Mouse (Mus musculus) 3134 (cell line): ENCODE measurements around the gene Apobr.

Experiments
- DNase-seq: peaks from one replicate; pipeline ENCODE4 v3.0.0-alpha.2; 2011; ENCODE audit warnings: low spot score; ENCODE audit not compliant: insufficient read length; ENCODE audit errors: extremely low read depth

Gene Apobr

DNA sequence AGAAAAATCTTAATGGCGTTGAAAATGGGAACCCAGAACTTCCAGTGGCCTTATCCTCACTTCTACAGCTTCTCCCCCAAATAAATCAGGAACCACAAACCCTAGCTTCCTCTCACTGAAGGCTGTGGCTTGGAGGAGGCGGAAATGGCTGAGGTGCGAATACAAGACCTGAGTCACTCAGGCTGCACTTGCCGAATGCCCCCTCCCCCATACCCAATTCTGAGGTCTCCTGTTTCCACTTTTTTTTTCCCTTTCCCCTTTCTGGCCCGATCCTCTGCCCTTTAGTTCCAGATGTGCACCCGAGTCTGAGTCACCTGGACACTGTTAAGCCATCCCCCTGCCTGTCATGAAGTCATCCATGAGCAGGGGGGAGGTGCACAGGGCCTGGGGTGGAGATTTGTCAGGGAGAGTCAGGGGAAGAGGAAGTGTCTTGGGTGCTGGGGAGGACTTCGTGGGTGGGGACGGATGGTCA is at the start of gene Apobr:
Gene Apobr (plus strand): TSS at position 437 of the 472 bp plus-strand sequence.
- no peak for DNase-seq

DNA sequence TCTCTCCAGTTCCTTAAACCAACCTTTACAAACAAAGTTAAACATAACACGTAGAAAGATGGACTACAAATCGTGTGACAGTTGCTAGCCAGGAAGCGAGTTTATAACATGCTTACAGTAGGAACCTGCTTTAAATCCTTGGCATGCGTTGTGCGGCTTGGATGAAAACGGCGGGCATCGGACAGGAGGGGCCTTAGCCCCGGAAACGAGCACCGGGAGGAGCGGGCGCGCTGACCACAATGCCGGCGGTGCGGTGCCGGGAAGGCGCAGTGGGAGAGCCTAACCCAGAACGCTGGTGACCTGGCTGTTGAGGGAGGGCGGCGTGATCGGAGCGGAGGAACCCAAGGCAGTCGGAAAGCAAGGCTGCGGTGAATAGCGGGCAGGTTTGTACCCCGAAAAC is 49.0 kb upstream of the Apobr start:
- no peak for DNase-seq

DNA sequence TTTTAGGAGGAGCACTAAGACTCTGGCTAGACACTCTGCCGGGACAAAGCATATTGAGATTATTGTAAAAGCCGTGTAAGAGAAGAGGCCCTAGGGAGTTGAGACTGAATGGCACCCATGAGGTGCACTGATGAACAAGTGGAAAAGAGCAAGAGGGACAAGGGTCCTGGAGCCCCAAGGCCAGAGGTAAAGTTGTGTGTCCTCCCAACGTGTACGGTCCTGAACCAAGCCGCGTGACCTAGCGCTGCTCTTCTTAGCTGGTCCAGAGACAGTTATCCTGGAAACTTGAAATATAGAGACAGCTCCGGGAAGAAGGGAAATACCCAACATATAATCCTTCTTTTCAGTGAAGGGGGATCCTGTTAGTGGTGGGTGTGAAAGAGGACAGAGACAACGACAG is 48.3 kb upstream of the Apobr start:
- no peak for DNase-seq

DNA sequence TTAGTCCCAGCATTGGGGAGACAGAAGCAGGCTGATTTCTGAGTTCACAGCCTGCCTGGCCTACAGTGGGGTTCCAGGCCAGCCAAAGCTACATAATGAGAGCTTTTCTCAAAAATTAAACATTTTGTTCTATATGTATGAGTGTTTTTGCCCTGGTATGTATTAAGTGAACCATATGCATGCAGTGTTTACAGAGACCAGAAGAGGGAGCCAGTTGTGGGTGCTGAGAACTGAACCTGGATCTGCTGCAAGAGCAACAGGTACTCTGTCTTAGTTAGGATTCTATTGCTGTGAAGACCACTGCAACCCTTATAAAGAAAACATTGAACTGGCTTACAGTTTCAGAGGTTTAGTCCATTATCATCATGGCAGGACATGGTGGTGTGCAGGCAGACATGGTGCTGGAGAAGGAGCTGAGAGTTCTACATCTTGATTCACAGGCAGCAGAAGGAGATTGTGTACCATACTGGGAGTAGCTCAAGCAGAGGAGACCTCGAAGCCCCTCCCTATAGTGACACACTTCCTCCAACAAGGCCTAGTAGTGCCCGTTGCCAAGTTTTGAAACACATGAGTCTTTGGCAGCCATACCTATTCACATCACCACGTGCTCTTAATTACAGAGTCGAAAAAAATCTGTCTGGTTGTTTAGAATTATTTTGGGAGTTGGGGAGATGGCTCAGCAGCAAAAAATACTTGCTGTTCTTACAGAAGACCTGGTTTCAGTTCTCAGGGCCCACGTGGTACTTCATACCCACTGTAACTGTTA is 46.7 kb upstream of the Apobr start:
- peak; percentile 23 for DNase-seq

DNA sequence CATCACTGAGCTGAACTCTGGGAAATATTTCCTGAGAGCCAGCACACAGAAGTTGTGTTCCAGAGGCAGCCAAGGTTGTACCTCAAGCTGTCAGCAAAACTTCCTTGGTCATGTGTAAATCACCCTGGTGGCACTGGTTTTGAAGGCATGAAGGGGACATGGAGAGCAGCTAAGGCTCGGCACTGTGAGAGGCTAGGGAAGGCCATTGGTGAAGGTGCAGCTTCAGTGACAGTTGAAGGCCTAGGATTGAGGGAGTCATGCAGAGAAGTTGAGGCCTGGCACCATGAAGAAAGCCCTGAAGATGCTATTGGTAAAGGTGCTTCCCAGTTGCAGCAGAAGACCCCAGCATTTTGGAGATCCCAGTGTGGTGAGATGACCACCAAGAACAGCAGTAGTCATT is 43.1 kb upstream of the Apobr start:
- DNase-seq, result no peak

DNA sequence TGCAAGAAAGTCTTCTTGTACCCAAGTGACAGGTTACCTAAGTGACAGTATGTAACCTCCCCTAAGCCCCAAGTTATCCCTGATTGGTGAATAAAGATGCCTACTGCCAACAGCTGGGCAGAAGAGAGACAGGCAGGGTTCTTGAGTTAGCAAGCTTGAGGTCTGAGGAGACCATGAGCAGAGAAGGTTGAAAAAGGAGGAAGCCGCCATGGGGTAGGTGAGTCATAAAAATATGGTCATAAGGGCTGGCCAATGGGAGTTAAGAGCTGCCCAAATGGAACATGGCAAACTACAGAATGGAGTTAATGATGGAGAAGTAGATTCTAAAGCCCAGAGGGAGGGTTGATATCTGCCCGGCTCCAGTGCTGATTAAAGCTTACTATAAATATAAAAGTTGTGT is 39.1 kb upstream of the Apobr start:
- DNase-seq, result no peak

DNA sequence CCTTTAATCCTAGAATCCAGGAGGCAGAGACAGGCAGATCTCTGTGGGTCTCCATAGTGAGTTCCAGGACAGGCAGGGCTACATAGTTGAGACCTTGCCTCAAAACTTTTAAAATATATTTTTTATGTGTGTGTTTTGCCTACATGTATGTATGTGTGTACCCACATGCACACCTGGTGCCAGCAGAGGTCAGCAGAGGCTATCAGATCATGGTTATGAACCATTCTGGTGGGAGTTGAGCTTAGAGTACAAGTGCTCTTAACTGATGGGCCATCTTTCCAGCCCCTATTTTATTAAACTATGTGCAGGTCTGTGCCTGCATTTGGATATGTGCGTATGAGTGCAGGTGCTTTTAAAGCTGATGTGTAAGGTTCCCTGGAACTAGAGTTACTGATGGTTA is 29.9 kb upstream of the Apobr start:
- no peak for DNase-seq

DNA sequence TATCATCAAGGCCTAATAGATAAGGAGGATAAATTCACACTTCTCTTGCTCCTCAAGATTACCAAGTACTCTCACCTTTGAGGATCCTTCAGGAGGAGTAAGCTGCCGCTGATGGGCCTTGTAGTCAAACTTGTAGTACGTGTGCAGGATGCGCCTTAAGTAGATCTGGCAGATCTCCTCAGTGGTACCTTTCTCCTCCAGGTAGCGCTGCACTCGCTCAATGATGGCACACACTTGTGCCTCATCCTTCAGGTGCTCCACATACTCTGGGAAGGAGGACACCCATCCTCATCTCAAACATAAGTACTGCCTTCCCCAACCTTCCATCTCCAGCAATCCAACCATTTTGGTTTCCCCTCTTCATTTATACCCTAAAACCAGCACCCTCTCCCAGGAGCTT is 28.1 kb upstream of the Apobr start:
- DNase-seq, result no peak

DNA sequence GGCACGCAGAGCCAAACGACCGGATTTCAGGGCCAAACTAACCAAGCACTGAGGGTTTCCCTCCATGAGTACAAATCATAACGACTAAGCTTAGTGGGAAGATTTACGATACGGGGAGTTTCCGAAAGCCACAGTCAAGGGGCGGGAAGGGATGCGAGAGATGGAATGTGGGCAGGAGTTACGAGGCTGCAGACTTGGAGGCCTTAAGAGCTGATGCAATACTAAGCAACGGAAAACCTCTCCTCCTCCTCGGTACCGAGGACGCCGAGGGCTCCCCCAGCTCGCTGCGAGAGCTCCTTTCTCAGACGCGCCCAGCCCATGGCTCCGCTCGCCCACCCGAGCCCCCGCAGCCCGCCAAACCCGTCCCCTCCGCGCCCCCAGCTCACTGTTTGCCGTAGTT is 19.0 kb upstream of the Apobr start:
- peak; percentile 81 for DNase-seq

DNA sequence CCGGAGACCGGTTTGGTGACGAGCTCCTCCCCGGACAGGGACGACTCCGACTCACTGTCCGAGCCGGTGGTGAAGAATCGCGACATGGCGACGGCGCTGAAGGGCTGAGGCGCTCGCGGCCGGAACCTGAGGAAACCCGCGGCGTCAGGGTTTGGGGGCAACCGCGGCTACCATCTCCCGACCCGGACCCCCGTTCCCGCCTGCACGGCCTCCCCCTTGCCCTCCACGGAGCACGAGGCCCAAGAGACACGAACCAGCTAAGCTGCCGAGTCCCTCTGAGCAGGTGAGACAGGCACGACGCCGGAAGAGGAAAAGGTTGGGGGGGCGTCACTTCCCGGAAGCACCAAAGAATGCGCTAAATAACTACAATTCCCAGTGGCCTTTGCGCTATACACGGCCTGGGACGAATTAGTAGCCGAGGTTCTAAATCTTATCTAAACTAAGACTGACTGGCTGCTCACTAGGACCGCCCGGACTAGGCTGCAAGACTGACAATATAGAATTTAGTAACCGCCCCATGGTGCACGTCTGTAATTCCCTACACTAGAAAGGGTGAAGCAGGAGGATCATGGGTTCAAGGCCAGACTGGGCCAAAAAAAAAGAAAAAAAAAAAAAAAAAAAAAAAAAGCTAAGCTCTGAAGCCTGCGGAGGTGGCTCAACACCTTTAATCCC is 18.5 kb upstream of the Apobr start, which contains the start of gene Eif3c:
Gene Eif3c (minus strand): TSS at position 318 of the 672 bp plus-strand sequence.
- peak; percentile 84 for DNase-seq

DNA sequence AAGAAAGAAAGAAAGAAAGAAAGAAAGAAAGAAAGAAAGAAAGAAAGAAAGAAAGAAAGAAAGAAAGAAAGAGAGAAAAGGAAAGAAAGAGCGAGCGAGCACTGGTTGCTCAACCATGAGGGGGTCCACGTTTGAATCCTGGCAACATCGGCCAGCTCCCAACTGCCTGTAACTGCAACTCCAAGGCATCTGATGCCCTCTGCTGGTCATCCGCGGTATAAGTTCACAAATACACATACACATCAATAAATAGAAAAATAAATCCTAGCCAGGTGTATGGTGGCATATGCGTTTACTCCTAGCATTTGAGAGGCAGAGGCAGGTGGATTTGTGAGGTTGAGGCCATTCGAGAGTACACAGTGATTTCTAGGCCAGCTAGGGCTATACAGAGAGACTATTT is 7.8 kb upstream of the Apobr start:
- no peak for DNase-seq

DNA sequence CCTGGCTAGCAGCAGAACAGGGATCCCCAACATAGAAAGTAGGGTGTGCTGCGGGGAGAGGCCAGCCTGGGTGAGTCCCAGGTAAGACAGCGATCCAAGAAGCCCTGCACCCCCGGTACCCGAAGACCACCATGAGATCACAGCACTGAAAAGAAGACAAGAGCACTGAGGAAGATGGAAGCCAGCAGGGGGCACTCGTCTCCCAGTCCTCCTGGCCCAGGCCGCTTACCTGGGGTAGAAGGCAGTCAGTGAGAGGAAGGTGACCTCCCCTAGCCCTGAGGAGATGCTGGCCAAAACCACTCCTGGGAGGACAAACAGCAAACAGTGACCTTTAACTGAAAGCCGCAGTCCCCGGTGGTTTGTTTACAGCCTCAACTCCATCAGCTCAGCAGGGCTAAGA is 5.6 kb upstream of the Apobr start:
- DNase-seq, result peak; percentile 39

DNA sequence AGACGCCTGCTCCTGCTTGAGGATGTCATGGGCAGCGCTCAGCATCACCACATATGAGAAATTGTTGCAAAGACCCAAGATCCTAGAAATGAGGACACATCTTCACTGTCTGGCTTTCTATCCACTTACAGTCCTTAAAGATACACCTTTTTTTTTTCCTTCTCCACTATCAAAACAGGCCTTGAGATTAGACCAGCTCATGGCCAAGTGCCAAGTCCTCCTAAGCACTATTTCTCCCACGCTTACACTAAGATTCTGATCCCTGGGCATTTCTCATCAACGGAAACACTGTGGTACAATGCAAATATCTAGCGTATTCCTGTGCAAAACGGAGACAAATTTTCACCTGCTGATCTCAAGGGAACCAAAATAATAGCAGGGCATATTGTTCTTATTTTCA is 3.1 kb upstream of the Apobr start:
- no peak for DNase-seq

DNA sequence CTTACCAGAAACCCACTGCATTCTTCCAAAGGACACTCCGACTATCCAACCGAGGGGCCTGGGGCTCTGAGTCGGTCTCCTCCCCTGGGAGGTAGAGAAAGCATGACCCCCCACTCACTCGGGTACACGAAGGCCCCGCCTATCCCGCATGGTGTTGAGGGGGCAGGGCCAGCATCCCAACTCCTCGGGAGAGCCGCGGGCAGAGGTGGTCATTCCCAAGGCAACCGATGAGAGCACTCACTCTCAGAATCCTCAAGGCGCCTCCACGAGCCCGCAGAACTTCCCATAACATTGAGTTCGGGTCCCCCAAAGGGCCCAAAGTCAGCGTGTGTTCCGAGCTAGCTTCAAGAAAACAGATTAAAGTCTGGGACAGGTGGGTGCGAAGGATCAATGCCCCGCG is 2.0 kb upstream of the Apobr start:
- DNase-seq, result no peak

DNA sequence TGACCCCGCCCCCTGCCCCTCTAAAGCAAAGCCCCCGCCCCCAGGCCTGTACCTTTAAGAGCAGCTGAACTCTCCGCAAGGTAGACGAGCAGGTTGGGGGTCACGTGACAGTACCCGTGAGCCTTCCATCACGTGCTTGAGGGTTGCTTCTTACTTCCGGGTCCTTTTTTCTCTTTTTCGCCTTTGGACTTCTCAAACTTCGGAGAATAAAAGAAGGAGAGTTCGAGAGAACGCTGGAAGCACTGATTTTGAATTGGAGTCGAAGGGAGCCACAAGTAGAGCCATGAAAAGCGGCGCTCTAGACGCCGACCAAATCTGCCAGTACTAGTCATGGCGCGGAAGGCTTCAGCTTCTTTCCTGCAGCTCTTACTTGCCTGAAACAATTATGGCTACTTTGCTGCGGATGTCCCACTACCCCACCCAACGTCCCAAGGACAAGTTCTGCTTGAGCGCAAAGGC is 1.5 kb upstream of the Apobr start:
- DNase-seq, result peak; percentile 63

DNA sequence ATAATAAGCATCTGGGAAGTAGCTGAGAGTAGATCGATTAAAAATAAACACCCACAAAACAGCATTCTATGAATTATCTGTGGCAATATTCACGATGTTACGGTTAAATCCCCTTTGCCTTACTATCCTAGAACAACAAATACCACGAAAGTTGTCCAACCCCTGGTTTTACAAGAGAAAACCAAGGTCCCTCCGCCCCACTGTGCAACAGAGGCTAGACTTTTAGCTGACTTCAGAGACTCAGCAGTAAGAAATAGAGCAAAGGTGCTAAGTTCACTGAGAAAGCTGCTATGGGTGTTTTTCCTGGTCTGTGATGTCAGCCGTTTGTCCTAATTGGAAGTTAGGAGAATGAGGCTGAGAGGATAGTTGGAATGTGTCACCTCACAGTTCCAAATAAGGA is 981 bp upstream of the Apobr start:
- no peak for DNase-seq

DNA sequence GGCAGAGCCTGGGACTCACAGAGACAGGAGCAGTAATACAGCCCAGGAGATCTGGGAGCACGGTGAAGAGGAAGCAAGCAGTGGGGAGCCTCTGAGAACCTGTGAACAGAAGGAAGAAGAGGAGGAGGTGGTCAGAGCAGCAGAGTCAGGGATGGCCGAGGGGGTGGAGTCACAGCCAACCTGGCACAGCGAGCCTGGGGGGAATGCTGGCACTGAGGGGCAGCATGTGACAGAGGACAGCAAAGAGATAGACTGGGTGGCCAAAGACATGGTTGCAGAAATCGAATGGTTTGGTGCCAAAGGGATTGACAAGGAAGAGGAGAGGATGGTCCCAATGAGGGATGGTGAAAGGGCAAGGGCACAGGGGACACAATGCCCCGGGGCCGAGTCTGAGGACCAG is 975 bp downstream of the Apobr start, which contains the start of gene Cln3:
Gene Cln3 (minus strand): TSS at position 101 of the 400 bp plus-strand sequence.
- DNase-seq, result no peak

DNA sequence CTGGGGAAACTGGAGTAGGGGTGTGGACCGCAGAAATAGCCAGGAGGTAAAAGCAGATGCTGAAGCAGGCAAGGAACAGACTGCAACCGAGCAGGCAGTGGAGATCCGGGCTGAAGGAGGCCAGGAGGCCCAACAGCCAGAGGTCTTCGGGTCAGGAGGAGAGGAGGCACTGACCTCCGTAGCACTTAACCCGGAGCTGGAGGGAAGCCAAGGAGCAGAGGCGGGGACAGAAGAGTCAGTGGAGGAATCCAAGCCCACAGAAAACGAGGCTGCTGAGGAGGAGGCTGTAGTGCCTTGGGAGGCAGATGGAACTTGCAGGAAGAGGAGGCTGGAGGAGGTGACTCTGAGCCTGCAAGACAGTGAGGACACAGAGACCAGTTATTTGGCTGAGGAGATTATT is 2.1 kb downstream of the Apobr start:
- peak; percentile 25 for DNase-seq

DNA sequence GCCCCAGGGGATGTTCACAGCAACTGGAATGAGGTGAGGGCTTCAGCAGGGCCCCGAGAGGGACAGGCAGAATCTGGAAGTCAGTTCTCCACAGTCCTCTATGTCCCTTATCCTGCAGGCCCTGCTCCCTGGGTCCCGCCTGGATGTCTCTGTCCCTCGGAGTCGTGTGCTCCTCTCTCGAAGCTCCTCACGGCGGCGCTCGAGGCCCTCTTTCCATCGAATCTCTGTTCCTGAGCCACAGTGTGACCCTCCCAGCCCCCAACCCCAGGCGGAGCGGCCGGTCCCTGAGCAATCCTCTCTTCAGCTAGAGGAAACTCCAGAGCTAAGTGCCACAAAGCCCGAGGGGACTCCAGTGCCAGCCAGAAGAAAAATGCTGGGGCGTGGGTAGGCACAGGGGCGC is 3.0 kb downstream of the Apobr start:
- peak; percentile 68 for DNase-seq

DNA sequence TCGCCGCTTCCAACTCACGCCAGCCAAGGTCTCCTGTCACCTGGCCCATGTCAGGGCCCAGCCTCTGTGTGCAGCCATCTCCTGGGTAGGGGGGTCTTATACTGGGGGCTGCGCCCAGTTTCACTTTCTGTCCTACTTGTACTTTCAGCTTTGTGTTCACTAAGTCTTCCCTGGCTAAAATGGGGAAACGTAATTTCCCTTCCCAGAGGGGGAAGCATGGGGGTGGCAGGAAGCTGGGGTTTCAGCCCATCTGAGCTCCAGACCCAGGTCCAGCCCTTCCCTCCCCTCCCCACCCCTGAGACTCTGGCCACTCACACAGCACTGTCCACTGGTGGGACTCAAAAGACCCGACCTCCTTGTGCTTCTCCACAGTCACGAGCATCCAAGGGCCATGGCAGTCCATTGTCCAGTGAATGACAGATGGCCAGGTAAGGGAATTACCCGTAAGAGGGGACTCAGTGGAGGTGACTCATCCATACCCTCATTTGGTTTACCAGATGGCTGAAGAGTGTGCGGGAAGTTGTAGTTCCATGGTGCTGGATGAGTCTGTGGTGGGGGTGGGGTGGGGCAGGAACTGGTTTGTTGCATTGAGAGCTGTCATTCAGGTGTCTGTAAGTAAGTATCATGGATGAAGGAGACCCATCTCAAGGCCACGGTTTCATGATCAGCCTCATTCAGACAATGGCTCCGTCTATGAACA is 10.3 kb downstream of the Apobr start, which contains the start of gene Il27:
Gene Il27 (minus strand): TSS at position 80 of the 700 bp plus-strand sequence.
- DNase-seq, result no peak

DNA sequence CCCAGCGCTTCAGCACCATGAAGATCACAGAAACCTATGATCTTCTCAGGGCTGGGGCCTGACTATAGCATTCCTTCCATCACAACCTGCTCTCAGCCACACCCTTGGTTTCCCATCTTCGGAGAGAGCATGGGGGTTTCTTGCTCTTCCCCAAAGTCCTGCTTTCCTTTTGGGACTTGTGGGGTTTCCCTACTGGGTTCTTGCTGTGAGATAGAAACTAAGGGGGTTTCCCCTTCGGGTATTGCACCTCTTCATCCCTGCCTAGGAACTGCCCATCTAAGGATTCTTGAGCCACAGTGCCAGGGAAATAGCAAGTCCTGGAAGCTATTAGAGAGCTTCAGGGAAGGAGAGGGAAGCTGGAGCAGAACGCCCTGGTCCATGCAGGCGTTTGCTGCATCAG is 11.1 kb downstream of the Apobr start:
- no peak for DNase-seq
